Mouse (Mus musculus) myocyte (in vitro differentiated cells): ENCODE measurements at regions not wholly inside any gene's neighbourhood (a gene's known extent, or its start where the extent isn't known, plus 50 kb on each side); places are given as distances from the start of the nearest gene placed in this dataset.

ENCODE experiments used
- E2F4 ChIP-seq: IDR thresholded peaks from one replicate; pipeline ENCODE4 v1.6.1; 2011; ENCODE audit warnings: mild to moderate bottlenecking, control low read depth, moderate library complexity; ENCODE audit not compliant: insufficient read depth
- MAX ChIP-seq: IDR thresholded peaks from one replicate; pipeline ENCODE4 v1.6.1; 2011; ENCODE audit warnings: low read depth, mild to moderate bottlenecking, control low read depth
- MYOD1 ChIP-seq, 3 experiments: IDR thresholded peaks; one replicate each; pipeline ENCODE4 v1.6.1; 2011; ENCODE audit warnings: control low read depth in 2 of 3, low read depth in 2 of 3, mild to moderate bottlenecking in 2 of 3, moderate library complexity in 1 of 3; ENCODE audit not compliant: insufficient read length in 2 of 3, control insufficient read depth in 1 of 3
- MYOG ChIP-seq, 3 experiments: IDR thresholded peaks; one replicate each; pipeline ENCODE4 v1.6.1; 2011; ENCODE audit warnings: control low read depth in 2 of 3, low read depth in 2 of 3, mild to moderate bottlenecking in 2 of 3; ENCODE audit not compliant: insufficient read length in 2 of 3, control insufficient read depth in 1 of 3, insufficient read depth in 1 of 3
- POLR2A ChIP-seq: IDR thresholded peaks from one replicate; pipeline ENCODE4 v1.6.1; 2011; ENCODE audit warnings: low read depth, mild to moderate bottlenecking, control low read depth, moderate library complexity; ENCODE audit not compliant: insufficient read length
- POLR2AphosphoS2 ChIP-seq: IDR thresholded peaks from one replicate; pipeline ENCODE4 v1.6.1; 2011; ENCODE audit warnings: low read depth, control low read depth; ENCODE audit not compliant: insufficient read length
- SRF ChIP-seq: IDR thresholded peaks from one replicate; pipeline ENCODE4 v1.6.1; 2011; ENCODE audit warnings: low read depth; ENCODE audit not compliant: control insufficient read depth, insufficient read length
- TCF12 ChIP-seq: IDR thresholded peaks from one replicate; pipeline ENCODE4 v1.6.1; 2011; ENCODE audit warnings: mild to moderate bottlenecking, control low read depth; ENCODE audit not compliant: poor library complexity, insufficient read depth, severe bottlenecking
- TCF3 ChIP-seq: IDR thresholded peaks from one replicate; pipeline ENCODE4 v1.6.1; 2011; ENCODE audit warnings: low read depth, control low read depth; ENCODE audit not compliant: insufficient read length
- USF1 ChIP-seq: IDR thresholded peaks from one replicate; pipeline ENCODE4 v1.6.1; 2011; ENCODE audit warnings: low read depth, mild to moderate bottlenecking, control low read depth, moderate library complexity

GRCm38 (mm10) chr1:105443546-105443945, 87.0 kb upstream of the Rnf152 start:
- TF ChIP-seq TCF12 (no peak), POLR2A (no peak), USF1 (no peak), MAX (no peak), SRF (no peak), MYOG (IDR thresholded peaks at IDR 0.05; ENCODE audit: control insufficient read depth in 1 of 3, insufficient read depth in 1 of 3, insufficient read length in 2 of 3, low read depth in 2 of 3) (no peak), POLR2AphosphoS2 (no peak), E2F4 (no peak), TCF3 (no peak), MYOD1 (IDR thresholded peaks at IDR 0.05; ENCODE audit: control insufficient read depth in 1 of 3, insufficient read length in 2 of 3, low read depth in 2 of 3) (no peak)
